Mouse (Mus musculus) R1 (cell line): ENCODE measurements around the gene Nlrp9b.
"Not testable (repeated sequence)": the region's sequence is repeated elsewhere in the genome, so short reads cannot be mapped to it uniquely, and the experiment has no call there.

ENCODE experiments used
- DNase-seq: peaks from one replicate; pipeline ENCODE4 v3.0.0-alpha.2; 2018; ENCODE audit warnings: low read depth, low spot score

The Nlrp9b gene

GRCm38 (mm10) chr7:19991165-19991564, at the start of gene Nlrp9b:
Gene Nlrp9b, plus strand, starts transcription at chr7:19991465.
- DNase-seq: not testable (repeated sequence)

- no peak for DNase-seq
Measured at GRCm38 (mm10) chr7:19944709-19945108, 46.6 kb upstream of the Nlrp9b start.

- DNase-seq: no peak
Measured at GRCm38 (mm10) chr7:19945201-19945600, 46.1 kb upstream of the Nlrp9b start.

- no peak for DNase-seq
Measured at GRCm38 (mm10) chr7:19945821-19946515, 45.3 kb upstream of the Nlrp9b start.

GRCm38 (mm10) chr7:19948956-19949355, 42.3 kb upstream of the Nlrp9b start:
- DNase-seq: no peak

- no peak for DNase-seq
Measured at GRCm38 (mm10) chr7:19949996-19950395, 41.3 kb upstream of the Nlrp9b start.

- peak; percentile 47 for DNase-seq
Measured at GRCm38 (mm10) chr7:19950589-19950988, 40.7 kb upstream of the Nlrp9b start, which contains the start of gene Igsf23. Gene Igsf23, minus strand, starts transcription at chr7:19950756.

GRCm38 (mm10) chr7:19952320-19952986, 38.8 kb upstream of the Nlrp9b start:
- no peak for DNase-seq

- DNase-seq: peak; percentile 42
Measured at GRCm38 (mm10) chr7:19953054-19953453, 38.2 kb upstream of the Nlrp9b start.

- no peak for DNase-seq
Measured at GRCm38 (mm10) chr7:19955861-19956260, 35.4 kb upstream of the Nlrp9b start.

- DNase-seq: peak; percentile 88
Measured at GRCm38 (mm10) chr7:19956341-19956781, 34.9 kb upstream of the Nlrp9b start.

- DNase-seq: no peak
Measured at GRCm38 (mm10) chr7:19962423-19962822, 28.8 kb upstream of the Nlrp9b start.

GRCm38 (mm10) chr7:19964985-19965579, 26.2 kb upstream of the Nlrp9b start, which contains the start of gene Ceacam20:
Gene Ceacam20, plus strand, starts transcription at chr7:19965412.
- DNase-seq: no peak

GRCm38 (mm10) chr7:19969106-19969505, 22.2 kb upstream of the Nlrp9b start:
- DNase-seq: no peak

- DNase-seq: peak; percentile 78
Measured at GRCm38 (mm10) chr7:19969541-19970090, 21.6 kb upstream of the Nlrp9b start.

- no peak for DNase-seq
Measured at GRCm38 (mm10) chr7:19970196-19970595, 21.1 kb upstream of the Nlrp9b start.

GRCm38 (mm10) chr7:19971516-19971915, 19.7 kb upstream of the Nlrp9b start:
- no peak for DNase-seq

- DNase-seq: peak; percentile 71
Measured at GRCm38 (mm10) chr7:19996721-19997120, 5.5 kb downstream of the Nlrp9b start.

- DNase-seq: no peak
Measured at GRCm38 (mm10) chr7:20009987-20010386, 18.7 kb downstream of the Nlrp9b start.

GRCm38 (mm10) chr7:20064100-20064499, 72.8 kb downstream of the Nlrp9b start:
- peak; percentile 78 for DNase-seq

GRCm38 (mm10) chr7:20078118-20078517, 86.9 kb downstream of the Nlrp9b start:
- not testable (repeated sequence) for DNase-seq

- not testable (repeated sequence) for DNase-seq
Measured at GRCm38 (mm10) chr7:20099380-20099779, 108.1 kb downstream of the Nlrp9b start, which contains the start of gene Vmn1r91. Gene Vmn1r91, plus strand, starts transcription at chr7:20099680.
